Mouse (Mus musculus) intestine, embryonic 16.5 days (tissue): ENCODE results near the gene Nup93. TPM values are rescaled to one million over a fixed set of nuclear protein-coding genes. Genes with fewer than 3 reads are reported as not detected.

Source experiments
- ATAC-seq: fragments of 200-750 bp; cut with Nextera tagmentation; 2 replicates; pipeline ENCODE4 v1.8.0; 2017; ENCODE audit warnings: moderate TSS enrichment, moderate library complexity
- H3K27ac ChIP-seq: fragments of 300-500 bp; sonication (generic); 2 replicates; pipeline ENCODE4 v1.5.1; 2014; ENCODE audit warnings: mild to moderate bottlenecking, low read length
- H3K27me3 ChIP-seq: fragments of 300-500 bp; sonication (generic); replicated peaks from 2 replicates; pipeline ENCODE4 v1.6.1; 2014; ENCODE audit warnings: low read length, control low read depth, mixed read lengths; ENCODE audit not compliant: control insufficient read depth, insufficient read depth
- H3K36me3 ChIP-seq: fragments of 300-500 bp; sonication (generic); 2 replicates; pipeline ENCODE4 v1.6.1; 2014; ENCODE audit warnings: low read length, control low read depth; ENCODE audit not compliant: control insufficient read depth, insufficient read depth
- H3K4me1 ChIP-seq: fragments of 300-500 bp; sonication (generic); 2 replicates; pipeline ENCODE4 v1.6.1; 2014; ENCODE audit warnings: low read length, control low read depth, mixed read lengths; ENCODE audit not compliant: control insufficient read depth, insufficient read depth
- H3K4me2 ChIP-seq: fragments of 300-500 bp; sonication (generic); 2 replicates; pipeline ENCODE4 v1.6.1; 2014; ENCODE audit warnings: low read depth, low read length, control low read depth
- H3K4me3 ChIP-seq: fragments of 300-500 bp; sonication (generic); 2 replicates; pipeline ENCODE4 v1.5.1; 2014; ENCODE audit warnings: mild to moderate bottlenecking, low read length
- H3K9ac ChIP-seq: fragments of 300-500 bp; sonication (generic); 2 replicates; pipeline ENCODE4 v1.6.1; 2014; ENCODE audit warnings: low read depth, low read length
- H3K9me3 ChIP-seq: fragments of 300-500 bp; sonication (generic); 2 replicates; pipeline ENCODE4 v1.6.1; 2016; ENCODE audit warnings: low read length, control low read depth; ENCODE audit not compliant: control insufficient read depth
- WGBS: fragments of 180-500 bp; shearing (Covaris S2); extraction: QIAGEN DNeasy Blood & Tissue Kit; methylation state at CpG from one replicate; pipeline ENCODE4 v1.1.7; 2014; 5-methylcytosine and 5-hydroxymethylcytosine counted together
- polyA plus RNA-seq: library from polyadenylated mRNA; unstranded; fragments of >200 nt; fragmentation: Nextera tagmentation; extraction: Ambion mirVana; gene quantifications from 2 replicates; pipeline ENCODE4 v1.2.1, GENCODE M21; 2015

Gene Nup93
- polyA plus RNA-seq, 1 experiment from 2014 or later = 66.4 TPM

- H3K36me3 ChIP-seq = no peaks in the 10 kb centered on the region
- no peak overlapping the region for H3K4me2 ChIP-seq
- H3K4me3 ChIP-seq = no peak overlapping the region
- H3K9ac ChIP-seq = no peak overlapping the region
- WGBS = 76% methylated on average over 2 of the region's 2 CpGs
- H3K27me3 ChIP-seq = no peaks in the 10 kb centered on the region
- H3K27ac ChIP-seq = no peak overlapping the region
- H3K9me3 ChIP-seq = no peaks in the 10 kb centered on the region
- H3K4me1 ChIP-seq = no peaks in the 10 kb centered on the region
- ATAC-seq = no peak
Observed at GRCm38 (mm10) chr8:94320036-94320435, 105.7 kb downstream of the Nup93 start.

- Histone ChIP-seq H3K27ac (no peak overlapping the region), H3K9me3 (no peaks in the 10 kb centered on the region), H3K4me2 (no peak overlapping the region), H3K27me3 (no peaks in the 10 kb centered on the region), H3K4me1 (no peaks in the 10 kb centered on the region), H3K9ac (no peak overlapping the region), H3K36me3 (no peaks in the 10 kb centered on the region), H3K4me3 (no peak overlapping the region)
- WGBS = 71% methylated on average over 4 of the region's 4 CpGs
- no peak for ATAC-seq
Observed at GRCm38 (mm10) chr8:94322083-94322482, 107.7 kb downstream of the Nup93 start.

- H3K27me3 ChIP-seq = no peaks in the 10 kb centered on the region
- no peak overlapping the region for H3K9ac ChIP-seq
- no peaks in the 10 kb centered on the region for H3K4me1 ChIP-seq
- ATAC-seq = no peak
- no peak overlapping the region for H3K27ac ChIP-seq
- H3K36me3 ChIP-seq = no peaks in the 10 kb centered on the region
- H3K4me2 ChIP-seq = no peak overlapping the region
- no peaks in the 10 kb centered on the region for H3K9me3 ChIP-seq
- H3K4me3 ChIP-seq = no peak overlapping the region
- 84% methylated on average over 6 of the region's 6 CpGs for WGBS
Observed at GRCm38 (mm10) chr8:94323041-94323440, 108.7 kb downstream of the Nup93 start.

DNA sequence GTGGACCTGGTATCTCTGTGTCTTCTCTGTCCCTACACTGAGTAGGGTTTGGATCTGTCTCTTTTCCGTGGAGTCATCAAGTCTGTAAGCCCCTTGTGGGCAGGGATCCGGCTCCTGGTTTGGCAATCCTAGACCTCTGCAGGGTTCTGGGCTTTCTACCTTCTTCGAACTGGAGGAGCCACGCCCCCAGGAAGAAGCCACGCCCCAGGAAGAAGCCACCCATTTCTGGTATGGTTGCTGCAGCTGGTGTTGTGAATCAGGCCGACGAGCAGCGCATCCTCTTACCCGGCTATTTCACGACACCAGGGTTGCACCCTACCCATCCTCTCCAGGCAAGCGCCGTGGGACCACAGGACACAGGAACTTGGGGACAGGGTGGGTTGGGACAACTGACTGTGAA, 109.7 kb downstream of the Nup93 start:
- 56% methylated on average over 12 of the region's 12 CpGs for WGBS
- ATAC-seq = no peak

DNA sequence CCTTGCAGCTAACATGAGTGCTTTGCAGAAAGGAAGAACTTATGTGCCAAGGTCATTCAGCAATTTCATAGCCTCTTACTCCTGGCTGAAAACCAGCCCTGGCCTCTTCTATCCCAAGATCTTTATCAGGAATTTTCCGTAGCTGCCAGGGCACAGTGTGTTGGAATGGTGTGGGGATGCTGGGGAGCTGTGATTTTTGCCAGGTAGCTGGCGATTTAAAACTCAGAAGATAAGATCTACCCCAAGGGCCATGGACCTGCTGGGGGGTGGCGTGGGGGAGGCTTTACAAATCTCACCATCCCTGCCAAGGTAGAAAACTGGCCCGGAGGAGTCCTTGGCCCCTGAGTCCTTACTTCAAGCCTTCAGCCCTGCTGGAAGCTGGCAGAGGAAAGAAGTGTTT, 111.7 kb downstream of the Nup93 start:
- Histone ChIP-seq H3K4me3 (no peak overlapping the region), H3K27ac (no peak overlapping the region), H3K27me3 (no peaks in the 10 kb centered on the region), H3K9ac (no peak overlapping the region), H3K4me1 (no peaks in the 10 kb centered on the region), H3K4me2 (no peak overlapping the region), H3K9me3 (no peaks in the 10 kb centered on the region), H3K36me3 (no peaks in the 10 kb centered on the region)
- WGBS = 67% methylated on average over 4 of the region's 4 CpGs
- no peak for ATAC-seq

More for the DNA sequence above, 109.7 kb downstream of the Nup93 start:
- no peak overlapping the region for H3K27ac ChIP-seq
- H3K4me3 ChIP-seq = no peak overlapping the region
- H3K4me1 ChIP-seq = no peaks in the 10 kb centered on the region
- no peaks in the 10 kb centered on the region for H3K9me3 ChIP-seq
- no peak overlapping the region for H3K4me2 ChIP-seq
- H3K9ac ChIP-seq = no peak overlapping the region
- no peaks in the 10 kb centered on the region for H3K36me3 ChIP-seq
- no peaks in the 10 kb centered on the region for H3K27me3 ChIP-seq

GRCm38 (mm10) chr8:94328932-94329728, 114.8 kb downstream of the Nup93 start, which contains the start of gene Slc12a3:
Gene Slc12a3 (plus strand): TSS chr8:94329201.
- Histone ChIP-seq H3K4me1 (no peaks in the 10 kb centered on the region), H3K4me2 (no peak within 1 kb of the TSS), H3K4me3 (no peak within 1 kb of the TSS), H3K9ac (no peak within 1 kb of the TSS), H3K36me3 (no peaks in the 10 kb centered on the region), H3K9me3 (no peaks in the 10 kb centered on the region), H3K27ac (no peak within 1 kb of the TSS), H3K27me3 (no peaks in the 10 kb centered on the region)
- WGBS = 77% methylated on average over 21 of the region's 21 CpGs
- ATAC-seq = no peak

GRCm38 (mm10) chr8:94330733-94331132, 116.4 kb downstream of the Nup93 start:
- Histone ChIP-seq H3K4me1 (no peaks in the 10 kb centered on the region), H3K9me3 (no peaks in the 10 kb centered on the region), H3K36me3 (no peaks in the 10 kb centered on the region), H3K9ac (no peak overlapping the region), H3K27me3 (no peaks in the 10 kb centered on the region), H3K4me3 (no peak overlapping the region), H3K27ac (no peak overlapping the region), H3K4me2 (no peak overlapping the region)
- 27% methylated on average over 4 of the region's 4 CpGs for WGBS
- ATAC-seq = peak; percentile 67

DNA sequence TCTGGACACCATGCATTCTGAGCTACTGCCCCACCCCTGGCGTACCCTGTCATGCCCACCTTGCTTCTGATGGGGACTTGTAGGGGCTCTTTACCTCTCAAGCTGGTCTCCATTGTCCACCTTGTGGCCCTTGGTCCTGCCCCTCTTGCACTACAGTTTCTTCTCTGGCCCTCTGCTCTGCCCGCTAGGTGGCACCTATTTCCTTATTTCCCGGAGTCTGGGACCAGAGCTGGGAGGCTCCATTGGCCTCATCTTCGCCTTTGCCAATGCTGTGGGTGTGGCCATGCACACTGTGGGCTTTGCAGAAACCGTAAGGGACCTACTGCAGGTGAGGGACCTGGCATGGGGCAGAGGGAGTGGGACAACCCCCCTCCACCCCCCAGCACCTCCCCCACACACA, 119.0 kb downstream of the Nup93 start:
- no peaks in the 10 kb centered on the region for H3K4me1 ChIP-seq
- ATAC-seq = peak; percentile 19; the same call in 1 of the 2 replicates
- no peaks in the 10 kb centered on the region for H3K36me3 ChIP-seq
- H3K27me3 ChIP-seq = no peaks in the 10 kb centered on the region
- H3K4me2 ChIP-seq = no peak overlapping the region
- H3K9me3 ChIP-seq = no peaks in the 10 kb centered on the region
- no peak overlapping the region for H3K27ac ChIP-seq
- no peak overlapping the region for H3K4me3 ChIP-seq
- H3K9ac ChIP-seq = no peak overlapping the region
- 45% methylated on average over 5 of the region's 5 CpGs for WGBS

GRCm38 (mm10) chr8:94337559-94337958, 123.2 kb downstream of the Nup93 start:
- no peak for ATAC-seq
- Histone ChIP-seq H3K4me3 (no peak overlapping the region), H3K27ac (no peak overlapping the region), H3K4me1 (0 out of 2 replicates have a peak, but pooled peaks cover 3% of the 10 kb centered on the region), H3K9me3 (no peaks in the 10 kb centered on the region), H3K4me2 (no peak overlapping the region), H3K9ac (no peak overlapping the region), H3K36me3 (no peaks in the 10 kb centered on the region), H3K27me3 (no peaks in the 10 kb centered on the region)
- 79% methylated on average over 8 of the region's 8 CpGs for WGBS
